Mouse (Mus musculus) myocyte (in vitro differentiated cells): ENCODE measurements around the gene Palld. TPM values are rescaled to one million over a fixed set of nuclear protein-coding genes. Genes with fewer than 3 reads are reported as not detected.

Source experiments
- H3K27me3 ChIP-seq: one replicate; pipeline ENCODE4 v1.6.1; 2011; ENCODE audit not compliant: control insufficient read depth, insufficient read depth, insufficient read length
- H3K36me3 ChIP-seq: one replicate; pipeline ENCODE4 v1.6.1; 2011; ENCODE audit not compliant: control insufficient read depth, insufficient read depth
- H3K4me2 ChIP-seq: one replicate; pipeline ENCODE4 v1.6.1; 2011; ENCODE audit warnings: low read depth, control low read depth
- H3K4me3 ChIP-seq: one replicate; pipeline ENCODE4 v1.5.1; 2011; ENCODE audit warnings: mild to moderate bottlenecking, control low read depth, moderate library complexity
- H3K79me2 ChIP-seq: one replicate; pipeline ENCODE4 v1.6.1; 2011; ENCODE audit not compliant: control insufficient read depth, insufficient read depth
- H3ac ChIP-seq: one replicate; pipeline ENCODE4 v1.6.1; 2011; ENCODE audit not compliant: control insufficient read depth, insufficient read length
- CEBPB ChIP-seq: IDR thresholded peaks from 2 replicates; pipeline ENCODE4 v1.6.1; 2011; ENCODE audit warnings: mild to moderate bottlenecking, moderate library complexity; ENCODE audit not compliant: poor library complexity, insufficient read depth, severe bottlenecking
- E2F4 ChIP-seq: IDR thresholded peaks from one replicate; pipeline ENCODE4 v1.6.1; 2011; ENCODE audit warnings: mild to moderate bottlenecking, control low read depth, moderate library complexity; ENCODE audit not compliant: insufficient read depth
- MAX ChIP-seq: IDR thresholded peaks from one replicate; pipeline ENCODE4 v1.6.1; 2011; ENCODE audit warnings: low read depth, mild to moderate bottlenecking, control low read depth
- MYOD1 ChIP-seq, 3 experiments: IDR thresholded peaks; one replicate each; pipeline ENCODE4 v1.6.1; 2011; ENCODE audit warnings: control low read depth in 2 of 3, low read depth in 2 of 3, mild to moderate bottlenecking in 2 of 3, moderate library complexity in 1 of 3; ENCODE audit not compliant: insufficient read length in 2 of 3, control insufficient read depth in 1 of 3
- MYOG ChIP-seq, 3 experiments: IDR thresholded peaks; one replicate each; pipeline ENCODE4 v1.6.1; 2011; ENCODE audit warnings: control low read depth in 2 of 3, low read depth in 2 of 3, mild to moderate bottlenecking in 2 of 3; ENCODE audit not compliant: insufficient read length in 2 of 3, control insufficient read depth in 1 of 3, insufficient read depth in 1 of 3
- POLR2A ChIP-seq: IDR thresholded peaks from one replicate; pipeline ENCODE4 v1.6.1; 2011; ENCODE audit warnings: low read depth, mild to moderate bottlenecking, control low read depth, moderate library complexity; ENCODE audit not compliant: insufficient read length
- POLR2AphosphoS2 ChIP-seq: IDR thresholded peaks from one replicate; pipeline ENCODE4 v1.6.1; 2011; ENCODE audit warnings: low read depth, control low read depth; ENCODE audit not compliant: insufficient read length
- REST ChIP-seq: IDR thresholded peaks from one replicate; pipeline ENCODE4 v1.6.1; 2011; ENCODE audit warnings: mild to moderate bottlenecking, control low read depth, moderate library complexity; ENCODE audit not compliant: insufficient read depth, insufficient read length
- SRF ChIP-seq: IDR thresholded peaks from one replicate; pipeline ENCODE4 v1.6.1; 2011; ENCODE audit warnings: low read depth; ENCODE audit not compliant: control insufficient read depth, insufficient read length
- TCF12 ChIP-seq: IDR thresholded peaks from one replicate; pipeline ENCODE4 v1.6.1; 2011; ENCODE audit warnings: mild to moderate bottlenecking, control low read depth; ENCODE audit not compliant: poor library complexity, insufficient read depth, severe bottlenecking
- TCF3 ChIP-seq: IDR thresholded peaks from one replicate; pipeline ENCODE4 v1.6.1; 2011; ENCODE audit warnings: low read depth, control low read depth; ENCODE audit not compliant: insufficient read length
- USF1 ChIP-seq: IDR thresholded peaks from one replicate; pipeline ENCODE4 v1.6.1; 2011; ENCODE audit warnings: low read depth, mild to moderate bottlenecking, control low read depth, moderate library complexity
- polyA plus RNA-seq: library from polyadenylated mRNA; unstranded; fragments of >200 nt; fragmentation: generic; extraction: Trizol; gene quantifications from one replicate; pipeline ENCODE4 v1.2.1, GENCODE M21; 2012; ENCODE audit warnings: missing spikeins

Gene Palld
- polyA plus RNA-seq, 1 experiment = 52.4 TPM

DNA sequence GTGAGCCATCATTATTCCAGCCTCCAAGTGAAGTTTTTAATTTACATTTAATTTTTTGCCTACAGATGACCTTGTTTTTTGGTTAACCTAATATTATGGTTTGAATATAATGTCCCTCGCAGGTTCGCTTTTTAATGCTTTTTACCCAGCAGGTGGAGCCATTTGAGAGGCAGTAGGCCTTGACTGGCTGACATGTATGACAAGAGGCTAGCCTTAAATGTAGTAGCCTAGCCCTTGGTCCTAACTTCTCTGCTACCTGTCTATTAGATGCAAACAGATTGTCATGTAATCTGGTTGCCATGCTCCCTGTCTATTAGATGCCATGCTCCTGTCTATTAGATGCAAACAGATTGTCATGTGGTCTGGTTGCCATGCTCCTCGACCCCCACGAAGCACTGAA, 424.3 kb downstream of the Palld start:
- H3K4me3 ChIP-seq = no peak overlapping the region
- no peaks in the 10 kb centered on the region for H3K79me2 ChIP-seq
- no peak overlapping the region for H3K4me2 ChIP-seq
- no peak overlapping the region for H3ac ChIP-seq
- H3K27me3 ChIP-seq = peaks cover 8% of the 10 kb centered on the region
- TF ChIP-seq E2F4 (no peak), TCF3 (no peak), POLR2AphosphoS2 (no peak), POLR2A (no peak), MYOD1 (IDR thresholded peaks at IDR 0.05; ENCODE audit: control insufficient read depth in 1 of 3, insufficient read length in 2 of 3, low read depth in 2 of 3) (no peak), MAX (no peak), REST (no peak), SRF (no peak)
- no peaks in the 10 kb centered on the region for H3K36me3 ChIP-seq

GRCm38 (mm10) chr8:61476160-61476559, 426.3 kb downstream of the Palld start:
- H3K4me2 ChIP-seq = no peak overlapping the region
- H3K4me3 ChIP-seq = no peak overlapping the region
- H3ac ChIP-seq = no peak overlapping the region
- no peaks in the 10 kb centered on the region for H3K79me2 ChIP-seq
- TF ChIP-seq MYOG (IDR thresholded peaks at IDR 0.05; ENCODE audit: control insufficient read depth in 1 of 3, insufficient read depth in 1 of 3, insufficient read length in 2 of 3, low read depth in 2 of 3) (no peak), MYOD1 (IDR thresholded peaks at IDR 0.05; ENCODE audit: control insufficient read depth in 1 of 3, insufficient read length in 2 of 3, low read depth in 2 of 3) (no peak), USF1 (no peak), TCF3 (no peak), REST (no peak), MAX (no peak), SRF (no peak), E2F4 (no peak), POLR2AphosphoS2 (no peak), CEBPB (no peak), POLR2A (no peak), TCF12 (no peak)
- H3K36me3 ChIP-seq = no peaks in the 10 kb centered on the region
- H3K27me3 ChIP-seq = peaks cover 4% of the 10 kb centered on the region

DNA sequence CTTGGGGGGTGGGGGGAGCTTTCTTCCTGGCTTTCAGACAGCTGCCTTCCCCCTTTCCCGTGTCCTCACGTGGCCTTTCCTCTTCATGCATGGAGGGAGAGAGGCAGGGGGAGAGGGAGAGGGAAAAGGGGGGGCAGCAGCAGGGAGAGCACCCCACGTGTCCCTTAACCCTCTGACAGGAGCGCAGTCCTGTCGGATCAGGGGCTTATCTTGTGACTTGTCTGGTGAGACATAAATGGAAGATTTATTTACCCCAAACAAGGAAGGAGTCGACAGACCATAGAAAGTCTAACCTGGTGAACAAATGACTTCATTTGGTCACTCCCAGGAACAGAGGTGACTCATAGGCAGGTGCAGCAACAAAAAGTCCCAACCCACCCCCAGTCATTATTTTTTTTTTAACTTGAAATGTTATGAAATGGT, 427.2 kb downstream of the Palld start:
- H3K4me2 ChIP-seq = no peak overlapping the region
- no peaks in the 10 kb centered on the region for H3K36me3 ChIP-seq
- no peaks in the 10 kb centered on the region for H3K79me2 ChIP-seq
- H3ac ChIP-seq = no peak overlapping the region
- no peak for TF ChIP-seq MYOG (IDR thresholded peaks at IDR 0.05; ENCODE audit: control insufficient read depth in 1 of 3, insufficient read depth in 1 of 3, insufficient read length in 2 of 3, low read depth in 2 of 3)
- TF ChIP-seq MAX = no peak
- no peak for TF ChIP-seq TCF3
- no peak for TF ChIP-seq TCF12
- no peak for TF ChIP-seq REST
- no peak for TF ChIP-seq MYOD1 (IDR thresholded peaks at IDR 0.05; ENCODE audit: control insufficient read depth in 1 of 3, insufficient read length in 2 of 3, low read depth in 2 of 3)
- TF ChIP-seq CEBPB = no peak
- no peak for TF ChIP-seq SRF
- no peak for TF ChIP-seq E2F4
- no peak for TF ChIP-seq POLR2AphosphoS2
- no peak for TF ChIP-seq POLR2A
- TF ChIP-seq USF1 = no peak
- H3K27me3 ChIP-seq = no peaks in the 10 kb centered on the region
- no peak overlapping the region for H3K4me3 ChIP-seq

GRCm38 (mm10) chr8:61470213-61470612, 432.3 kb downstream of the Palld start:
- H3ac ChIP-seq = no peak overlapping the region
- TF ChIP-seq TCF3 = no peak
- no peak for TF ChIP-seq POLR2AphosphoS2
- no peak for TF ChIP-seq MAX
- TF ChIP-seq MYOG (IDR thresholded peaks at IDR 0.05; ENCODE audit: control insufficient read depth in 1 of 3, insufficient read depth in 1 of 3, insufficient read length in 2 of 3, low read depth in 2 of 3) = no peak
- no peak for TF ChIP-seq REST
- TF ChIP-seq USF1 = no peak
- TF ChIP-seq SRF = no peak
- no peak for TF ChIP-seq CEBPB
- no peak for TF ChIP-seq MYOD1 (IDR thresholded peaks at IDR 0.05; ENCODE audit: control insufficient read depth in 1 of 3, insufficient read length in 2 of 3, low read depth in 2 of 3)
- no peak for TF ChIP-seq E2F4
- no peak for TF ChIP-seq POLR2A
- no peak for TF ChIP-seq TCF12

GRCm38 (mm10) chr8:61467553-61467815, 435.0 kb downstream of the Palld start:
- H3K27me3 ChIP-seq = peaks cover 5% of the 10 kb centered on the region
- H3ac ChIP-seq = no peak overlapping the region
- H3K79me2 ChIP-seq = no peaks in the 10 kb centered on the region
- no peaks in the 10 kb centered on the region for H3K36me3 ChIP-seq
- TF ChIP-seq MYOD1 (IDR thresholded peaks at IDR 0.05; ENCODE audit: control insufficient read depth in 1 of 3, insufficient read length in 2 of 3, low read depth in 2 of 3) = no peak
- TF ChIP-seq SRF = no peak
- TF ChIP-seq CEBPB = no peak
- no peak for TF ChIP-seq E2F4
- TF ChIP-seq TCF12 = no peak
- TF ChIP-seq MAX = no peak
- no peak for TF ChIP-seq REST
- TF ChIP-seq USF1 = no peak
- TF ChIP-seq MYOG (IDR thresholded peaks at IDR 0.05; ENCODE audit: control insufficient read depth in 1 of 3, insufficient read depth in 1 of 3, insufficient read length in 2 of 3, low read depth in 2 of 3) = no peak
- no peak for TF ChIP-seq POLR2A
- no peak for TF ChIP-seq TCF3
- no peak for TF ChIP-seq POLR2AphosphoS2
- no peak overlapping the region for H3K4me2 ChIP-seq
- H3K4me3 ChIP-seq = no peak overlapping the region

More at GRCm38 (mm10) chr8:61470213-61470612, 432.3 kb downstream of the Palld start:
- Histone ChIP-seq H3K4me3 (no peak overlapping the region), H3K79me2 (no peaks in the 10 kb centered on the region), H3K4me2 (no peak overlapping the region), H3K36me3 (no peaks in the 10 kb centered on the region), H3K27me3 (peaks cover 5% of the 10 kb centered on the region)
